Mouse (Mus musculus) right cerebral cortex, adult 18-20 months (tissue): Measurements from ENCODE around the gene Gm28079.
"Not testable (repeated sequence)": the region's sequence is repeated elsewhere in the genome, so short reads cannot be mapped to it uniquely, and the experiment has no call there.

Source experiments
- DNase-seq: peaks from one replicate; pipeline ENCODE4 v3.0.0; 2022; ENCODE audit warnings: mixed read lengths

Gm28079 gene

GRCm38 (mm10) chrY:70014799-70015198, at the start of gene Gm28079:
Gene Gm28079, minus strand, starts transcription at chrY:70014899.
- not testable (repeated sequence) for DNase-seq
